Mouse (Mus musculus) limb, embryonic 13.5 days (tissue): ENCODE measurements around the gene Galns. TPM values are rescaled to one million over a fixed set of nuclear protein-coding genes. Genes with fewer than 3 reads are reported as not detected.
"Not testable (repeated sequence)": the region's sequence is repeated elsewhere in the genome, so short reads cannot be mapped to it uniquely, and the experiment has no call there.

Source experiments
- ATAC-seq: fragments of 200-750 bp; cut with Nextera tagmentation; 2 replicates; pipeline ENCODE4 v1.8.0; 2017; ENCODE audit warnings: low read depth, moderate number of reproducible peaks, moderate TSS enrichment; ENCODE audit not compliant: low FRiP score
- H3K27ac ChIP-seq: fragments of 300-500 bp; sonication (generic); 2 replicates; pipeline ENCODE4 v1.5.1; 2015; ENCODE audit warnings: inconsistent platforms, mild to moderate bottlenecking, moderate library complexity
- H3K27me3 ChIP-seq: fragments of 300-500 bp; sonication (generic); 2 replicates; pipeline ENCODE4 v1.6.1; 2015; ENCODE audit warnings: mild to moderate bottlenecking, inconsistent platforms
- H3K36me3 ChIP-seq: fragments of 300-500 bp; sonication (generic); 2 replicates; pipeline ENCODE4 v1.6.1; 2015; ENCODE audit warnings: inconsistent platforms, mild to moderate bottlenecking, moderate library complexity
- H3K4me1 ChIP-seq: fragments of 300-500 bp; sonication (generic); 2 replicates; pipeline ENCODE4 v1.6.1; 2015; ENCODE audit warnings: inconsistent platforms
- H3K4me2 ChIP-seq: fragments of 300-500 bp; sonication (generic); replicated peaks from 2 replicates; pipeline ENCODE4 v1.6.1; 2015; ENCODE audit warnings: inconsistent platforms, mild to moderate bottlenecking, moderate library complexity
- H3K4me3 ChIP-seq: fragments of 300-500 bp; sonication (generic); 2 replicates; pipeline ENCODE4 v1.5.1; 2015; ENCODE audit warnings: moderate library complexity, mild to moderate bottlenecking, inconsistent platforms
- H3K9ac ChIP-seq: fragments of 300-500 bp; sonication (generic); 2 replicates; pipeline ENCODE4 v1.6.1; 2015; ENCODE audit warnings: mild to moderate bottlenecking, inconsistent platforms
- H3K9me3 ChIP-seq: fragments of 300-500 bp; sonication (generic); 2 replicates; pipeline ENCODE4 v1.6.1; 2016; ENCODE audit warnings: inconsistent platforms
- WGBS: fragments of 180-500 bp; shearing (Covaris S2); methylation state at CpG from one replicate; pipeline ENCODE4 v1.1.7; 2015; 5-methylcytosine and 5-hydroxymethylcytosine counted together
- polyA plus RNA-seq: library from polyadenylated mRNA; unstranded; fragments of >200 nt; fragmentation: Nextera tagmentation; extraction: Ambion mirVana; gene quantifications from 2 replicates; pipeline ENCODE4 v1.2.1, GENCODE M21; 2015

Galns gene
- polyA plus RNA-seq, 1 experiment from 2014 or later, result 9.0 TPM

GRCm38 (mm10) chr8:122584981-122585380 is 26.3 kb downstream of the Galns start:
- ATAC-seq, result no peak
- Histone ChIP-seq H3K9ac (no peak overlapping the region), H3K4me3 (no peak overlapping the region), H3K9me3 (no peaks in the 10 kb centered on the region), H3K4me1 (peaks cover 37% of the 10 kb centered on the region), H3K27ac (no peak overlapping the region), H3K36me3 (no peaks in the 10 kb centered on the region), H3K27me3 (no peaks in the 10 kb centered on the region), H3K4me2 (no peak overlapping the region)
- 83% methylated on average over 9 of the region's 9 CpGs for WGBS

GRCm38 (mm10) chr8:122580926-122581325 is 30.3 kb downstream of the Galns start:
- Histone ChIP-seq H3K36me3 (no peaks in the 10 kb centered on the region), H3K9ac (no peak overlapping the region), H3K9me3 (no peaks in the 10 kb centered on the region), H3K4me1 (peaks cover 57% of the 10 kb centered on the region), H3K4me2 (no peak overlapping the region), H3K4me3 (no peak overlapping the region), H3K27me3 (no peaks in the 10 kb centered on the region), H3K27ac (no peak overlapping the region)
- ATAC-seq, result no peak
- 24% methylated on average over 14 of the region's 15 CpGs for WGBS

GRCm38 (mm10) chr8:122579196-122579595 is 32.1 kb downstream of the Galns start:
- Histone ChIP-seq H3K27ac (peak overlapping the region; percentile 64), H3K36me3 (peaks cover 10% of the 10 kb centered on the region), H3K4me2 (peak overlapping the region; percentile 36), H3K4me3 (no peak overlapping the region), H3K9ac (peak overlapping the region; percentile 43), H3K4me1 (peaks cover 62% of the 10 kb centered on the region), H3K9me3 (no peaks in the 10 kb centered on the region), H3K27me3 (no peaks in the 10 kb centered on the region)
- 11% methylated on average over 7 of the region's 7 CpGs for WGBS
- ATAC-seq, result no peak

GRCm38 (mm10) chr8:122577116-122577515 is 34.1 kb downstream of the Galns start:
- peak overlapping the region; percentile 79; the same call in 1 of the 2 replicates for H3K27ac ChIP-seq
- WGBS, result 44% methylated on average over 10 of the region's 10 CpGs
- peak; percentile 17 for ATAC-seq
- H3K9me3 ChIP-seq, result no peaks in the 10 kb centered on the region
- peaks cover 62% of the 10 kb centered on the region for H3K4me1 ChIP-seq
- H3K9ac ChIP-seq, result 0 out of 2 replicates have a peak overlapping the region, but pooled peaks have one; percentile 35
- H3K36me3 ChIP-seq, result peaks cover 29% of the 10 kb centered on the region
- H3K4me3 ChIP-seq, result peak overlapping the region; percentile 64
- H3K27me3 ChIP-seq, result no peaks in the 10 kb centered on the region
- H3K4me2 ChIP-seq, result peak overlapping the region; percentile 77

- peak; percentile 90 for ATAC-seq
- peak within 1 kb of the TSS; percentile 64 for H3K4me3 ChIP-seq
These were observed 34.6 kb downstream of the Galns start, which contains the start of gene Aprt for GRCm38 (mm10) chr8:122576648-122577022. Aprt (minus strand) TSS chr8:122576909.

GRCm38 (mm10) chr8:122575735-122576647 is 35.3 kb downstream of the Galns start:
- Histone ChIP-seq H3K27me3 (no peaks in the 10 kb centered on the region), H3K4me1 (peaks cover 59% of the 10 kb centered on the region)

More at GRCm38 (mm10) chr8:122576648-122577022, 34.6 kb downstream of the Galns start, which contains the start of gene Aprt:
- H3K36me3 ChIP-seq, result peaks cover 34% of the 10 kb centered on the region
- no peaks in the 10 kb centered on the region for H3K27me3 ChIP-seq
- WGBS, result under 1% methylated on average over 39 of the region's 39 CpGs
- H3K9ac ChIP-seq, result peak within 1 kb of the TSS; percentile 83
- H3K9me3 ChIP-seq, result no peaks in the 10 kb centered on the region
- peak within 1 kb of the TSS; percentile 77 for H3K4me2 ChIP-seq
- H3K27ac ChIP-seq, result peak within 1 kb of the TSS; percentile 79
- H3K4me1 ChIP-seq, result peaks cover 62% of the 10 kb centered on the region

GRCm38 (mm10) chr8:122575286-122575685 is 36.0 kb downstream of the Galns start:
- Histone ChIP-seq H3K4me3 (peak overlapping the region; percentile 64), H3K9me3 (no peaks in the 10 kb centered on the region), H3K36me3 (peaks cover 48% of the 10 kb centered on the region)

More at GRCm38 (mm10) chr8:122575735-122576647, 35.3 kb downstream of the Galns start:
- Histone ChIP-seq H3K27ac (peak overlapping the region; percentile 74), H3K4me2 (peak overlapping the region; percentile 77), H3K36me3 (peaks cover 41% of the 10 kb centered on the region), H3K9ac (peak overlapping the region; percentile 83), H3K9me3 (no peaks in the 10 kb centered on the region), H3K4me3 (peak overlapping the region; percentile 64)
- 18% methylated on average over 21 of the region's 21 CpGs for WGBS
- peak; percentile 7; the same call in 1 of the 2 replicates for ATAC-seq

GRCm38 (mm10) chr8:122574667-122575251 is 36.5 kb downstream of the Galns start:
- Histone ChIP-seq H3K36me3 (peaks cover 53% of the 10 kb centered on the region), H3K27ac (no peak overlapping the region), H3K9ac (0 out of 2 replicates have a peak overlapping the region, but pooled peaks have one; percentile 10), H3K4me3 (no peak overlapping the region), H3K4me1 (peaks cover 47% of the 10 kb centered on the region), H3K4me2 (peak overlapping the region; percentile 77), H3K9me3 (no peaks in the 10 kb centered on the region), H3K27me3 (no peaks in the 10 kb centered on the region)
- 41% methylated on average over 10 of the region's 10 CpGs for WGBS
- ATAC-seq, result no peak

More at GRCm38 (mm10) chr8:122575286-122575685, 36.0 kb downstream of the Galns start:
- Histone ChIP-seq H3K4me1 (peaks cover 51% of the 10 kb centered on the region), H3K27me3 (no peaks in the 10 kb centered on the region), H3K9ac (0 out of 2 replicates have a peak overlapping the region, but pooled peaks have one; percentile 10), H3K27ac (no peak overlapping the region), H3K4me2 (peak overlapping the region; percentile 77)
- WGBS, result 82% methylated on average over 8 of the region's 8 CpGs
- ATAC-seq, result no peak

GRCm38 (mm10) chr8:122574264-122574663 is 37.0 kb downstream of the Galns start:
- H3K4me1 ChIP-seq, result peaks cover 47% of the 10 kb centered on the region
- H3K9me3 ChIP-seq, result no peaks in the 10 kb centered on the region
- no peak overlapping the region for H3K9ac ChIP-seq
- peak overlapping the region; percentile 77; the same call in 1 of the 2 replicates for H3K4me2 ChIP-seq
- ATAC-seq, result no peak
- peaks cover 58% of the 10 kb centered on the region for H3K36me3 ChIP-seq
- no peaks in the 10 kb centered on the region for H3K27me3 ChIP-seq
- peak overlapping the region; percentile 23; the same call in 1 of the 2 replicates for H3K27ac ChIP-seq
- H3K4me3 ChIP-seq, result no peak overlapping the region
- 42% methylated on average over 3 of the region's 3 CpGs for WGBS

GRCm38 (mm10) chr8:122573577-122573976 is 37.7 kb downstream of the Galns start:
- no peak overlapping the region for H3K27ac ChIP-seq
- WGBS, result 59% methylated on average over 9 of the region's 9 CpGs
- no peak overlapping the region for H3K4me3 ChIP-seq
- peaks cover 47% of the 10 kb centered on the region for H3K4me1 ChIP-seq
- H3K9ac ChIP-seq, result no peak overlapping the region
- H3K27me3 ChIP-seq, result no peaks in the 10 kb centered on the region
- no peaks in the 10 kb centered on the region for H3K9me3 ChIP-seq
- H3K36me3 ChIP-seq, result peaks cover 59% of the 10 kb centered on the region
- ATAC-seq, result no peak
- H3K4me2 ChIP-seq, result no peak overlapping the region

- WGBS, result 43% methylated on average over 4 of the region's 4 CpGs
- H3K4me1 ChIP-seq, result peaks cover 43% of the 10 kb centered on the region
- H3K9me3 ChIP-seq, result not testable (repeated sequence)
These were observed 38.1 kb downstream of the Galns start for GRCm38 (mm10) chr8:122573176-122573575.

GRCm38 (mm10) chr8:122572751-122573150 is 38.5 kb downstream of the Galns start:
- Histone ChIP-seq H3K9ac (peak overlapping the region; percentile 31; the same call in 1 of the 2 replicates), H3K4me3 (no peak overlapping the region), H3K27me3 (no peaks in the 10 kb centered on the region), H3K4me1 (peaks cover 42% of the 10 kb centered on the region), H3K27ac (no peak overlapping the region), H3K4me2 (no peak overlapping the region), H3K36me3 (peaks cover 59% of the 10 kb centered on the region), H3K9me3 (no peaks in the 10 kb centered on the region)
- 95% methylated on average over 3 of the region's 3 CpGs for WGBS
- ATAC-seq, result no peak

More at GRCm38 (mm10) chr8:122573176-122573575, 38.1 kb downstream of the Galns start:
- H3K4me2 ChIP-seq, H3K9ac ChIP-seq, ATAC-seq, H3K27me3 ChIP-seq, H3K4me3 ChIP-seq, H3K27ac ChIP-seq: not testable (repeated sequence)
- H3K36me3 ChIP-seq, result peaks cover 59% of the 10 kb centered on the region
